In the genomic region with DNA sequence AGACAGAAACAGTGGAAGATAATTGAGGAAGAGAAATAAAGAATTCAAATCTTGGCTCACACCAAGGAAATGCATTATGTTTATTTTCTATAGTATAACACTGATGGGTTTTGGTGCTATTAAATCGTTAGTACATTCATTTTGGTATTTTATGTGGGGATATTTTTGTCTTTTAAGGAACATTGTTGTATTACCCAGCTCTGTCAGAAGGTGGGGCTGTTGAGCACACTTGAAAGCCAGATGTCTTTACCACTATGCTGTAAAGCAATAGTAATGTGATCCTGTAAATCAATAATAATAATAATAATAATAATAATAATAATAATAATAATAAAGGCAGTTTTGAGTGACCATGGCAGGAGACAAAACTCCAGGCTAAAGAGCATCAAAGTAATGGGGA, we compare ENCODE assay signal across 12 mouse cellular contexts.
A peak's percentile ranks its signal among the peaks of the same experiment; 100 is the strongest.
DNase-seq lines count a peak whose midpoint lies in the region; ATAC-seq and TF ChIP-seq lines count a peak whose summit lies in the region.
"Had no signal": no experiment of that assay in that cellular context is flagged by ENCODE, and none has a peak within 500 bp of the region (broad histone marks: within the 10 kb centered on the region; RNA-seq: fewer than 3 reads in every experiment).

No protein-coding gene starts in this region.

- no peaks in the 10 kb centered on the region for H3K27me3 ChIP-seq in lung, embryonic 14.5 days (ENCODE audit: insufficient read depth, low read length)
- no peaks in the 10 kb centered on the region for H3K27me3 ChIP-seq in E14TG2a.4 (ENCODE audit: insufficient read depth, low read length)
- H3K27me3 ChIP-seq: heart, embryonic 12.5 days; hindbrain, embryonic 13.5 days had no signal

- no peak for ATAC-seq in lung, embryonic 14.5 days (ENCODE audit: insufficient read depth)

- H3K4me3 ChIP-seq in gastrocnemius, adult 2 months = no peak overlapping the region
- H3K4me3 ChIP-seq in lung, embryonic 14.5 days (ENCODE audit: low read depth, low read length) = no peak overlapping the region
- H3K4me3 ChIP-seq in lung, adult 2 months (replicated peaks; ENCODE audit: extremely low read depth, low read depth, low read length) = no peak overlapping the region
- no peak overlapping the region for H3K4me3 ChIP-seq in E14TG2a.4 (replicated peaks; ENCODE audit: low read length)
- no peak overlapping the region for H3K4me3 ChIP-seq in left cerebral cortex, adult 2 months
- H3K4me3 ChIP-seq: forebrain, embryonic 10.5 days; heart, embryonic 12.5 days; hindbrain, embryonic 13.5 days had no signal

- H3K27ac ChIP-seq in gastrocnemius, adult 2 months = no peak overlapping the region
- no peak overlapping the region for H3K27ac ChIP-seq in lung, embryonic 14.5 days (ENCODE audit: low read depth)
- H3K27ac ChIP-seq in left cerebral cortex, adult 2 months = no peak overlapping the region
- H3K27ac ChIP-seq: forebrain, embryonic 10.5 days; hindbrain, embryonic 13.5 days; macrophage had no signal

- TF ChIP-seq POLR2A in lung, adult 2 months (IDR thresholded peaks at IDR 0.05; ENCODE audit: borderline replicate concordance, extremely low read depth, low read depth, low read length) = no peak

- peak; percentile 33 for TF ChIP-seq CTCF in gastrocnemius, adult 2 months (IDR thresholded peaks at IDR 0.05)
- TF ChIP-seq CTCF in lung, embryonic 14.5 days (IDR thresholded peaks at IDR 0.05; ENCODE audit: low read depth) = no peak
- TF ChIP-seq CTCF in lung, adult 2 months (IDR thresholded peaks at IDR 0.05; ENCODE audit: insufficient read depth, low read length) = no peak
- TF ChIP-seq CTCF in E14TG2a.4 (conservative IDR thresholded peaks at IDR 0.05; ENCODE audit: low read length) = peak; percentile 32
- TF ChIP-seq CTCF in left cerebral cortex, adult 2 months (IDR thresholded peaks at IDR 0.05) = no peak; the same call in 1 of the 2 replicates

- no peak for DNase-seq in gastrocnemius, adult 2 months
- no peak for DNase-seq in gastrocnemius, adult 8-10 months (ENCODE audit: low spot score in 2 of 2)
- DNase-seq in lung, embryonic 14.5 days = peak; percentile 6
- no peak for DNase-seq in lung, adult 2 months
- peak; percentile 9 for DNase-seq in induced T-regulatory cell, adult 2 months (ENCODE audit: low read depth)
- no peak for DNase-seq in left cerebral cortex, adult 2 months (ENCODE audit: extremely low spot score in 1 of 2, low spot score in 2 of 2)

- no peak overlapping the region for H3K9ac ChIP-seq in lung, embryonic 14.5 days
- H3K9ac ChIP-seq: heart, embryonic 12.5 days; hindbrain, embryonic 13.5 days had no signal

- 21% methylated on average over 1 of the region's 1 CpGs for WGBS in lung, embryonic 14.5 days
- 26% methylated on average over 1 of the region's 1 CpGs for WGBS in lung, adult 2 months

- intact Hi-C loops in gastrocnemius, adult 2 months (cut with DNase I) = no loop called here
- intact Hi-C loops in left cerebral cortex, adult 2 months (cut with DNase I) = no loop called here

- H3K36me3 ChIP-seq in lung, embryonic 14.5 days (ENCODE audit: insufficient read depth) = no peaks in the 10 kb centered on the region
- no peaks in the 10 kb centered on the region for H3K36me3 ChIP-seq in E14TG2a.4 (ENCODE audit: insufficient read depth, low read length)
- H3K36me3 ChIP-seq: forebrain, embryonic 10.5 days; heart, embryonic 12.5 days; hindbrain, embryonic 13.5 days had no signal

- H3K4me2 ChIP-seq in lung, embryonic 14.5 days = no peak overlapping the region
- H3K4me2 ChIP-seq: heart, embryonic 12.5 days; hindbrain, embryonic 13.5 days; liver, embryonic 11.5 days had no signal

- H3K9me3 ChIP-seq in lung, embryonic 14.5 days (ENCODE audit: low read depth, low read length) = no peaks in the 10 kb centered on the region
- no peaks in the 10 kb centered on the region for H3K9me3 ChIP-seq in E14TG2a.4 (ENCODE audit: low read length)
- H3K9me3 ChIP-seq: forebrain, embryonic 10.5 days; heart, embryonic 12.5 days; hindbrain, embryonic 13.5 days had no signal

- H3K4me1 ChIP-seq in lung, embryonic 14.5 days (ENCODE audit: insufficient read depth) = no peaks in the 10 kb centered on the region
- H3K4me1 ChIP-seq in lung, adult 2 months (ENCODE audit: control insufficient read depth, insufficient read depth, low read length) = no peaks in the 10 kb centered on the region
- no peaks in the 10 kb centered on the region for H3K4me1 ChIP-seq in E14TG2a.4 (replicated peaks; ENCODE audit: low read depth, low read length)
- H3K4me1 ChIP-seq: forebrain, embryonic 10.5 days; heart, embryonic 12.5 days; hindbrain, embryonic 13.5 days had no signal

Comparison
In these comparisons a context has a peak if more than half of its experiments do, and no peak if none do; other contexts are left out.
1. DNase-seq: peak in lung, embryonic 14.5 days (single experiment) and induced T-regulatory cell, adult 2 months (single experiment); none in gastrocnemius, adult 2 months (single experiment), gastrocnemius, adult 8-10 months (0 of 2), lung, adult 2 months (single experiment) and left cerebral cortex, adult 2 months (0 of 2).
2. CTCF ChIP-seq: peak in gastrocnemius, adult 2 months (single experiment) and E14TG2a.4 (single experiment); none in lung, embryonic 14.5 days (single experiment), lung, adult 2 months (single experiment) and left cerebral cortex, adult 2 months (single experiment).